Mouse (Mus musculus) CH12.LX (cell line): ENCODE measurements at regions not wholly inside any gene's neighbourhood (a gene's known extent, or its start where the extent isn't known, plus 50 kb on each side); places are given as distances from the start of the nearest gene placed in this dataset.

Experiments used
- CHD2 ChIP-seq: IDR thresholded peaks from 2 replicates; pipeline ENCODE4 v1.6.1; 2011; ENCODE audit warnings: low read length, improper control_type of control experiment
- CTCF ChIP-seq, 2 experiments: IDR thresholded peaks in 1 of 2; conservative IDR thresholded peaks in 1 of 2; 2 replicates each; pipeline ENCODE4 v1.5.1; 2011 to 2012; ENCODE audit warnings: low read depth in 2 of 2, low read length in 2 of 2, improper control_type of control experiment in 1 of 2, inconsistent platforms in 1 of 2, mild to moderate bottlenecking in 1 of 2, moderate library complexity in 1 of 2
- EP300 ChIP-seq: IDR thresholded peaks from 2 replicates; pipeline ENCODE4 v1.6.1; 2011; ENCODE audit warnings: low read length, improper control_type of control experiment
- HCFC1 ChIP-seq: IDR thresholded peaks from 2 replicates; pipeline ENCODE4 v1.6.1; 2012; ENCODE audit warnings: low read depth, mild to moderate bottlenecking, inconsistent platforms, low read length, improper control_type of control experiment
- JUN ChIP-seq: IDR thresholded peaks from 2 replicates; pipeline ENCODE4 v1.6.1; 2011; ENCODE audit warnings: low read depth, mild to moderate bottlenecking, low read length, improper control_type of control experiment, moderate library complexity; ENCODE audit not compliant: insufficient read depth
- MEF2A ChIP-seq: IDR thresholded peaks from 2 replicates; pipeline ENCODE4 v1.6.1; 2014; ENCODE audit warnings: low read depth, mild to moderate bottlenecking, inconsistent platforms, low read length, improper control_type of control experiment, borderline replicate concordance
- NELFE ChIP-seq: IDR thresholded peaks from 2 replicates; pipeline ENCODE4 v1.6.1; 2011; ENCODE audit warnings: low read depth, low read length, improper control_type of control experiment
- POLR2A ChIP-seq: IDR thresholded peaks from 2 replicates; pipeline ENCODE4 v1.6.1; 2011; ENCODE audit warnings: low read depth, mild to moderate bottlenecking, improper control_type of control experiment, low read length
- TCF12 ChIP-seq: IDR thresholded peaks from 2 replicates; pipeline ENCODE4 v1.6.1; 2014; ENCODE audit warnings: low read depth, mild to moderate bottlenecking, inconsistent platforms, low read length, improper control_type of control experiment
- ZKSCAN1 ChIP-seq: IDR thresholded peaks from 2 replicates; pipeline ENCODE4 v1.6.1; 2012; ENCODE audit warnings: low read depth, inconsistent platforms, low read length, improper control_type of control experiment, borderline replicate concordance
- ZNF384 ChIP-seq: IDR thresholded peaks from 2 replicates; pipeline ENCODE4 v1.6.1; 2012; ENCODE audit warnings: low read depth, low read length, improper control_type of control experiment, inconsistent platforms

- no peak for TF ChIP-seq CTCF (conservative IDR thresholded peaks at IDR 0.05 in 1 of 2, IDR thresholded peaks at IDR 0.05 in 1 of 2; ENCODE audit: low read depth in 2 of 2, low read length in 2 of 2)
- TF ChIP-seq NELFE = no peak
- no peak for TF ChIP-seq POLR2A
- TF ChIP-seq TCF12 = no peak
- TF ChIP-seq EP300 = no peak
- TF ChIP-seq MEF2A = no peak
- no peak for TF ChIP-seq CHD2
- TF ChIP-seq ZNF384 = no peak
- no peak for TF ChIP-seq JUN
- TF ChIP-seq ZKSCAN1 = no peak
- no peak for TF ChIP-seq HCFC1
Observed at GRCm38 (mm10) chr3:33391765-33392540, 248.9 kb upstream of the Pex5l start.
